Mouse (Mus musculus) c-Kit-negative CD71-positive TER-119-positive erythroid progenitor cells, embryonic 14.5 days (primary cell): Measurements from ENCODE around the gene Gm5294.

Experiments
- DNase-seq: peaks from one replicate; pipeline ENCODE4 v3.0.0-alpha.2; 2013; ENCODE audit warnings: low read depth, low spot score

Gene Gm5294

GRCm38 (mm10) chr5:138819780-138820179 lies at the start of gene Gm5294:
TSS of gene Gm5294 (plus strand) at chr5:138820080.
- DNase-seq, result no peak

- DNase-seq, result no peak
These were observed 44.8 kb upstream of the Gm5294 start for GRCm38 (mm10) chr5:138775096-138775495.

- no peak for DNase-seq
These were observed 43.5 kb upstream of the Gm5294 start for GRCm38 (mm10) chr5:138776346-138776745.

GRCm38 (mm10) chr5:138778731-138779463 lies 41.0 kb upstream of the Gm5294 start:
- no peak for DNase-seq

GRCm38 (mm10) chr5:138779655-138780054 lies 40.2 kb upstream of the Gm5294 start:
- DNase-seq, result no peak

GRCm38 (mm10) chr5:138782697-138783096 lies 37.2 kb upstream of the Gm5294 start:
- no peak for DNase-seq

- no peak for DNase-seq
These were observed 36.7 kb upstream of the Gm5294 start for GRCm38 (mm10) chr5:138783181-138783580.

- DNase-seq, result no peak
These were observed 33.8 kb upstream of the Gm5294 start for GRCm38 (mm10) chr5:138785986-138786515.

- no peak for DNase-seq
These were observed 32.2 kb upstream of the Gm5294 start for GRCm38 (mm10) chr5:138787648-138788047.

- DNase-seq, result no peak
These were observed 31.2 kb upstream of the Gm5294 start for GRCm38 (mm10) chr5:138788481-138789211.

GRCm38 (mm10) chr5:138790954-138791480 lies 28.9 kb upstream of the Gm5294 start:
- no peak for DNase-seq

- no peak for DNase-seq
These were observed 18.2 kb upstream of the Gm5294 start for GRCm38 (mm10) chr5:138801588-138802116.

- no peak for DNase-seq
These were observed 15.6 kb upstream of the Gm5294 start for GRCm38 (mm10) chr5:138804286-138804685.

- no peak for DNase-seq
These were observed 10.1 kb upstream of the Gm5294 start for GRCm38 (mm10) chr5:138809767-138810166.

GRCm38 (mm10) chr5:138820717-138821332 lies 945 bp downstream of the Gm5294 start:
- no peak for DNase-seq

GRCm38 (mm10) chr5:138825090-138825489 lies 5.2 kb downstream of the Gm5294 start:
- no peak for DNase-seq

GRCm38 (mm10) chr5:138833406-138833805 lies 13.5 kb downstream of the Gm5294 start:
- no peak for DNase-seq

- DNase-seq, result no peak
These were observed 15.0 kb downstream of the Gm5294 start for GRCm38 (mm10) chr5:138834910-138835309.

- DNase-seq, result no peak
These were observed 21.1 kb downstream of the Gm5294 start for GRCm38 (mm10) chr5:138840981-138841380.

- DNase-seq, result no peak
These were observed 23.4 kb downstream of the Gm5294 start for GRCm38 (mm10) chr5:138843168-138843824.

GRCm38 (mm10) chr5:138846506-138846905 lies 26.6 kb downstream of the Gm5294 start:
- no peak for DNase-seq
